Mouse (Mus musculus) embryonic facial prominence, embryonic 12.5 days (tissue): ENCODE measurements around the gene Col8a2. TPM values are rescaled to one million over a fixed set of nuclear protein-coding genes. Genes with fewer than 3 reads are reported as not detected.

Experiments used
- ATAC-seq: fragments of 200-750 bp; cut with Nextera tagmentation; 2 replicates; pipeline ENCODE4 v1.8.0; 2017; ENCODE audit not compliant: insufficient number of reproducible peaks, insufficient read depth, low FRiP score, low TSS enrichment
- H3K27ac ChIP-seq: fragments of 300-500 bp; sonication (generic); 2 replicates; pipeline ENCODE4 v1.5.1; 2016; ENCODE audit warnings: mild to moderate bottlenecking
- H3K27me3 ChIP-seq: fragments of 300-500 bp; sonication (generic); 2 replicates; pipeline ENCODE4 v1.6.1; 2016; ENCODE audit warnings: mild to moderate bottlenecking, moderate library complexity
- H3K36me3 ChIP-seq: fragments of 300-500 bp; sonication (generic); 2 replicates; pipeline ENCODE4 v1.6.1; 2016; ENCODE audit warnings: mild to moderate bottlenecking
- H3K4me1 ChIP-seq: fragments of 300-500 bp; sonication (generic); 2 replicates; pipeline ENCODE4 v1.6.1; 2016
- H3K4me2 ChIP-seq: fragments of 300-500 bp; sonication (generic); replicated peaks from 2 replicates; pipeline ENCODE4 v1.6.1; 2016; ENCODE audit warnings: mild to moderate bottlenecking, moderate library complexity
- H3K4me3 ChIP-seq: fragments of 300-500 bp; sonication (generic); 2 replicates; pipeline ENCODE4 v1.5.1; 2016; ENCODE audit warnings: mild to moderate bottlenecking
- H3K9ac ChIP-seq: fragments of 300-500 bp; sonication (generic); 2 replicates; pipeline ENCODE4 v1.6.1; 2016; ENCODE audit warnings: mild to moderate bottlenecking, moderate library complexity
- H3K9me3 ChIP-seq: fragments of 300-500 bp; sonication (generic); 2 replicates; pipeline ENCODE4 v1.6.1; 2016; ENCODE audit warnings: mild to moderate bottlenecking, moderate library complexity
- WGBS: fragments of 180-500 bp; shearing (Covaris S2); methylation state at CpG from one replicate; pipeline ENCODE4 v1.1.7; 2016; 5-methylcytosine and 5-hydroxymethylcytosine counted together
- polyA plus RNA-seq: library from polyadenylated mRNA; unstranded; fragments of >200 nt; fragmentation: Nextera tagmentation; extraction: Ambion mirVana; gene quantifications from 2 replicates; pipeline ENCODE4 v1.2.1, GENCODE M21; 2016

Col8a2 gene
- polyA plus RNA-seq, 1 experiment from 2014 or later: 47.6 TPM

DNA sequence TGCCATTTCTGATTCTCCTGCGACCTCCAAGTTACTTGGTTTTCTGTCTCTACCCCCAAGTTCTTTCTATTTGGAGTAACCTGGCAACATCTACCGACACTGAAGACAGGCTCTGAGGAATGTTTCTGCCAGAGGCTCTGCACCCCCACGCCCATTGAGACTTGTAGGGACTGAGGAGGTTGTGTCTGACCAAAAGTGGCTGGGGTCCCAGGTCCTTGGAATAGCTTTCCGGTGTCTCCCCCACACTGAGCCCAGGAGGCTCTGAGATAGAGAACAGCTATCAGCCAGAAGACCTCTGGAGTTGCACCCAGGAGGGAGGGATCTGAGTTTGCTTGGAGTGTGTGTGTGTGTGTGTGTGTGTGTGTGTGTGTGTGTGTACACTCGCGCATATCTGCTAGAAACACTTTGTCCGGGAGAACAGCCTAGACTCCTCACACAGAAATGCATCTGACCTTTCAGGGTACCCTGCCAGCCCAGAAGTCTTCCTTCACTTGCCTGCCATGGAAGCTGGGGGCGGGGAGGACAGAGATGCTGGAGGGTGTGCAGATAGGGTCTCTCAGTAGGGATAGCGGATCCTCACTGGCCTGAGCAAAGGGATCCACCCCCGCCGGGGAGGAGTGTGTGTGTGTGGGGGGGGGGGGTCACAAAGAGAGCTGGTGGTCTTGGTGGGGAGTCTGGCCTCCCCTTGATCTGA, 856 bp downstream of the Col8a2 start:
- peaks cover 45% of the 10 kb centered on the region for H3K4me1 ChIP-seq
- peak overlapping the region; percentile 75 for H3K27ac ChIP-seq
- no peak overlapping the region for H3K9ac ChIP-seq
- ATAC-seq: no peak
- H3K9me3 ChIP-seq: no peaks in the 10 kb centered on the region
- peaks cover 50% of the 10 kb centered on the region for H3K27me3 ChIP-seq
- H3K4me2 ChIP-seq: peak overlapping the region; percentile 65
- no peaks in the 10 kb centered on the region for H3K36me3 ChIP-seq
- WGBS: 36% methylated on average over 11 of the region's 11 CpGs
- H3K4me3 ChIP-seq: peak overlapping the region; percentile 50

DNA sequence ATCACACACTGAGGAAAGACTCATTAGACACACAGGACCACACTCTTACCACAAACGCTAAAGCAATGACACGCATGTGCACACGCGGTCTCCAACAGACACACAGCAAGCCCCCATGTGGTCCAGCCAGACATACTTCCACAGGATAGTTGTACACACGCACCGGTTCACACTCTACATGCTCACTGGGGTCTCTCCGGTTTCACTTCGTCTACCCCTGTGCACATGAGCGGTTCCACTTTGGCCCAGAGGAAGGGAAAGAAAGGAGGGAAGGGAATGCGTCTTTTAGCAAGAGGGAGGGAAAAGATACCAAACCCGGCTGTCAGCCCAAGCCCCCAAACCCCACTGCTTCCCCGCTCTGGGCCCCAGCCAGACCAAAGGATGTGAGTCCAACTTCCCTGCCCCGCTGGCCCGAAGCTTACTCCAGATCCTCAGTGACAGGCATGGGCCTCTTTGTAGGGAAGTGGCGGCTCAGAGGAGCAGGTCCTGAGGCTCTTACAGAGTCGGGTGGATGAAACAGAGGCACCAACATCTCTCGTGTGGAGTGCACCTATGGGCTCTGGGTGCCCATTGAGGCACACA, 1.6 kb downstream of the Col8a2 start:
- Histone ChIP-seq H3K27me3 (peaks cover 49% of the 10 kb centered on the region), H3K9ac (no peak overlapping the region), H3K36me3 (no peaks in the 10 kb centered on the region), H3K27ac (peak overlapping the region; percentile 75), H3K4me2 (peak overlapping the region; percentile 65), H3K4me3 (peak overlapping the region; percentile 50), H3K9me3 (no peaks in the 10 kb centered on the region), H3K4me1 (peaks cover 45% of the 10 kb centered on the region)
- WGBS: 31% methylated on average over 17 of the region's 17 CpGs
- no peak for ATAC-seq

DNA sequence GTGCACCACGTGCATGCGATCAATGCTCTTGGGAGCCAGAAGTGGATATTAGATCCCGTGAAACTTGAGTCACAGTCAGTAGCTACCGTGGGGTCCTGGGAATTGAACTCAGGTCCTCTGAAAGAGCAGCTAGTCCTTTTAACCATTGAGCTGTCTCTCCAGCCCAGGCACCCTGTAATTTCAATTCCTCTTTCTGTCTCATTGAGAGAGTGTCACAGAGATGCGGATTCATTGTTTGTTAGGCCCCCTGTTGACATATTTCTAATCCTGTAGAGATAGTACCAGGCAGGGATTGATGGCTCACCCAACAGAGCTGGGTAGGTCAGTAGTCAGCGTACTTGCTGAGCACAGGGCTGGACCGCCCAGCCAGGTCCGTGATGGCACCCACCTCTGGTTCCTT, 3.7 kb downstream of the Col8a2 start:
- no peak overlapping the region for H3K4me3 ChIP-seq
- 69% methylated on average over 8 of the region's 8 CpGs for WGBS
- no peak overlapping the region for H3K9ac ChIP-seq
- H3K4me2 ChIP-seq: no peak overlapping the region
- no peak overlapping the region for H3K27ac ChIP-seq
- ATAC-seq: no peak
- H3K9me3 ChIP-seq: no peaks in the 10 kb centered on the region
- peaks cover 45% of the 10 kb centered on the region for H3K4me1 ChIP-seq
- no peaks in the 10 kb centered on the region for H3K36me3 ChIP-seq
- H3K27me3 ChIP-seq: peaks cover 40% of the 10 kb centered on the region

DNA sequence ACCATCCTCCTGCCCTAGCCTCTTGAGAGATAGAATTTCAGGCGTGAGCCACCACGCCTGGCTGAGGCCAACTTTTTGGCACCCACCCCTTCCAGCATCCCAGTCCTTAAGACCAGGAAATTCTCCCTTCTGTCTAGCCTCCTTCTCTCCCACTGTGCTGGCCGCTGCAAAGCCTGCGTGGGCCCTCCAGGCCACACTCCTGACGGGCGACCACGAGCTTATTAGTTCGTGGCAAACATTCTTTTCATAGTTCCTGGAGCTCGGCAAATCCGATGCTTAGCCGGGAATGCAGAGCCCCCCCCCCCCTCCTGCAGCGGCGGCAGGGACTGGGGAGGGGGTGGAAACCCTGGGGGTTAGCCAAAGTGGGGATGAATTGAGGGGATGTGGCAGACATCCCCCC, 4.6 kb downstream of the Col8a2 start:
- Histone ChIP-seq H3K4me1 (peaks cover 44% of the 10 kb centered on the region), H3K9me3 (no peaks in the 10 kb centered on the region), H3K27me3 (peaks cover 34% of the 10 kb centered on the region), H3K36me3 (no peaks in the 10 kb centered on the region), H3K4me2 (peak overlapping the region; percentile 18), H3K4me3 (0 out of 2 replicates have a peak overlapping the region, but pooled peaks have one; percentile 8), H3K9ac (peak overlapping the region; percentile 7; the same call in 1 of the 2 replicates), H3K27ac (peak overlapping the region; percentile 79)
- ATAC-seq: no peak
- 14% methylated on average over 13 of the region's 13 CpGs for WGBS

DNA sequence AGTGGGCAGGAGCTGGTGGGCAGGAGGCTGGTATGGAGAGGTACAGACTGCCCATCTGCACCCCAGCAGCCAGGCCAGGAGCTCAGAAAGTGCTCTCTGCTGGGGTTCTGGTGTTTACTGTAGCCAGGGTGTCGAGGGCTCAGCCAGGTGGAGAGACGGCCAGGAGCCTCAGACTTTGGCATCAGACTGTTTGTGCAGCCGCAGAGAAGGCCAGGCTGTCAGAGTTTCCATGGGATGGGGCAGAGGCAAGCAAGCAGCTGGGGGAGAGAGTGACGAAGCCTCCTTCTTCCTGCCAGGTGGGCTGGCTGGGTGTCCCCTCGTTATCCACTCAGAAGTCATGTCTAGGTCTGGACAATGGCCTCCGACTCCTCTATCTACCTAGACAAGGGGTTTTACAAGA, 8.6 kb downstream of the Col8a2 start:
- H3K27me3 ChIP-seq: peaks cover 18% of the 10 kb centered on the region; the same call in 1 of the 2 replicates
- H3K4me1 ChIP-seq: peaks cover 35% of the 10 kb centered on the region
- no peak for ATAC-seq
- WGBS: 71% methylated on average over 6 of the region's 6 CpGs
- H3K36me3 ChIP-seq: no peaks in the 10 kb centered on the region
- H3K4me3 ChIP-seq: no peak overlapping the region
- H3K4me2 ChIP-seq: no peak overlapping the region
- no peak overlapping the region for H3K9ac ChIP-seq
- H3K9me3 ChIP-seq: no peaks in the 10 kb centered on the region
- no peak overlapping the region for H3K27ac ChIP-seq

DNA sequence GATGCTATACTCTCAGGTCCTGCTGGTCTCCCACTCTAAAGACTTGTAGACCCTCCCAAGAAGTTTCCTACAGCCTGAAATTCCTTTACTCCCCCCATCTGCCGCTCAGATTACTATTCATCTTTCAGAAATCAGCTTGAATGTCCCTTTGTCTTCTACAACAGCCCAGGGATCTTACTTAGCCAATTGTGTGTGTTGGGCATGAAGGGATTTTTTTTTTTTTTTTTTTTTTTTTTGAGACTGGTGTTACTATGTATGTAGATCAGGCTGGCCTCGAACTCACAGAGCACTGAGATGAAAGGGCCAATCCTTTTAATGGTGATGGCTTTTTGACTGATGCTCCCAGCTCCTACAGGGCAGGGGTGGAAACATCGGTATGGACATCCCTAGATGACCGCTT, 9.3 kb downstream of the Col8a2 start:
- Histone ChIP-seq H3K36me3 (no peaks in the 10 kb centered on the region), H3K4me2 (no peak overlapping the region; the same call in 1 of the 2 replicates), H3K9ac (no peak overlapping the region), H3K9me3 (no peaks in the 10 kb centered on the region), H3K4me3 (no peak overlapping the region), H3K4me1 (peaks cover 35% of the 10 kb centered on the region), H3K27ac (no peak overlapping the region), H3K27me3 (peaks cover 20% of the 10 kb centered on the region; the same call in 1 of the 2 replicates)
- 40% methylated on average over 4 of the region's 4 CpGs for WGBS
- no peak for ATAC-seq

DNA sequence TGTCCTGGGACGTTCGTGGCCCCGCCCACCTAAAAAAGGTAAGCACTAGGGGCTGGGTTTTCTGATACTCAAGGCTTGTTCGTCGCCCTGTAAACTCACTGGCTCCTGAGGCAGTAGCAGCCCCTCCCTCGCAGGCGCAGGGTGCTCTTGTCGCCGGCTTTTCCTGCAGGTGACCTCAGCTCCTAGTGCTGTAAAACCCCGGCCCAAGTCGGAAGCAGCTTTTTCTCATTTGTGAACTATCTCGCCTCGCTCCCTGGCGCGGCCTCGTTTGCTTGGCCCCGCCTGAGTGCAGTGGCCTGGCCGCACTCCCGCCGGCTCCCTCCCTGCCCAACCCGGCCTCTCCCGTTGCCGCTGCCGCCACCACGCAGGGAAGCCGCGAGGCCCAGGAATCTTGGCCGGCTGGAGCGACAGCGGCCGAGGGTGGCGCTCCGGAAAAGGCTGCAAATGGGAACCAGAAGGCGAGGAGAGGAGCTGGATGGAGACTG, 10.1 kb downstream of the Col8a2 start:
- no peak for ATAC-seq
- WGBS: under 1% methylated on average over 33 of the region's 34 CpGs
- Histone ChIP-seq H3K27me3 (peaks cover 20% of the 10 kb centered on the region; the same call in 1 of the 2 replicates), H3K36me3 (no peaks in the 10 kb centered on the region), H3K9ac (peak overlapping the region; percentile 48), H3K9me3 (no peaks in the 10 kb centered on the region), H3K4me2 (peak overlapping the region; percentile 62), H3K4me3 (peak overlapping the region; percentile 24), H3K27ac (peak overlapping the region; percentile 77), H3K4me1 (peaks cover 35% of the 10 kb centered on the region)

DNA sequence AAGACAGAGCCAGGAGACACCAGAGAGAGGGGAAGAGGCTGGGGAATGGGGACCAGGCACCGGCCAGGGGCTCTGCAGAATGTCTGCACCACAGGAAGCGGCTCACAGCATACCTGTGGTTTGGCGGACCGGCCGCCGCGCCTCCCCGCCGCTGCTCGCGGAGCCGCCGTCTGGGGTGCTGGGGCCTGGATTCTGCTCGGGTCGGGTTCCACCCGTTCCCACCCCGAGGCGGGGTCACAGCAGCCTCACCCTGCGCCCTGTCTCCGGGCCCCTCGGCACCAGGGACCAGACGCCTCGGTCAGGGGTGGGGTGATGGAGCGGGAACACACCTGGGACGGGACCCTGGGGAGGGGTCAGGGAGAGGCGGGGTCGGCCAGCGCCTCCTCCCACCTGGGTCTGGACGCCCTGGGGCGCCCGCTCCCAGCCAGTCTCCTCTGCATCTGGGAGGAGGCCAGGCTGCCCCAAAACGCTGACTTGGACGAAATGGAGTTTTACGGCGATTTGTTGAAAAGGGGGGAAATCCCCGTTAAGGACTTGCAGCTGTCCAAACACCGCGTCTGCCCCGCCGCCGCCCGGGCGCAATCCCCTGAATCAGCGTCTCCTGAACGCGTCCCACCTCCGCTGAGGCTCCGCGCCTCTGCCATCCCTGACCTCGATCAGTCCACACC, 14.5 kb downstream of the Col8a2 start:
- Histone ChIP-seq H3K27me3 (peaks cover 28% of the 10 kb centered on the region), H3K4me1 (peaks cover 41% of the 10 kb centered on the region), H3K9me3 (no peaks in the 10 kb centered on the region), H3K27ac (peak overlapping the region; percentile 82), H3K36me3 (no peaks in the 10 kb centered on the region), H3K4me3 (peak overlapping the region; percentile 31), H3K9ac (0 out of 2 replicates have a peak overlapping the region, but pooled peaks have one; percentile 37), H3K4me2 (peak overlapping the region; percentile 63)
- WGBS: 1% methylated on average over 48 of the region's 50 CpGs
- ATAC-seq: peak; percentile 54; the same call in 1 of the 2 replicates

DNA sequence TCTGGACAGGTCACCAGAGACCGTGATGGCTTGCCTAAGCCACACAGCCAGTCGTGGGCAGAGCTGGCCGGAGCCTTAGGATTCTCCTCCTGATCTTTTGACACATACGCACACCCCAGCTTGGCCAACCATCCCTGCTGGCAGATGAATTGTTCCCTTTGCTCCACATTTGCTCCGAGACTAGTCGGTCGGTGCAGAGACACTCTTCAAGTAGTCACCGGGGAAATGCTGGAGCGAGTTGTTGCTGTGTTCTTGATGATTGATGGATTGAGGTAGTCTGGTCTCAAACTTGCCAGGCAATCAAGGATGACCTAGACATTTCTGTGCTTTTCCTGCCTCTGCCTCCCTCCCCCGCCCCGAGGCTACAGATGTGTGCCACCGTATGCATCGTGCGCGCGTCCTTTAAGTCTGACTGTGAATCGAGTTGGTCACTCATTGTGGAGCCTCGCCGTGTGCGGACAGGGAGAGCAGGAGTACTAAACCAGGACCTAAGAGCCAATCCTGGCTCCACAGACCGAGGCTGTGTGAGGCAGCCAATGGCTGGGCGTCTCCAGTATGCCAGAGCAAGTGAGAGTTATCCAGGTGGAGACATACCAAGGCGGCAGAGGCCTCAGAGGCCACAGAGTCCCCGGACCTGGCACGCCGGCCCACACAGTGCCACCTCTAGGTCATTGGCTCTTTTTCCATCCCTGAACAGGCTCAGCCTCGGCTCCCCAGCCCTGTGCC, 15.2 kb downstream of the Col8a2 start:
- peaks cover 24% of the 10 kb centered on the region for H3K27me3 ChIP-seq
- ATAC-seq: no peak

DNA sequence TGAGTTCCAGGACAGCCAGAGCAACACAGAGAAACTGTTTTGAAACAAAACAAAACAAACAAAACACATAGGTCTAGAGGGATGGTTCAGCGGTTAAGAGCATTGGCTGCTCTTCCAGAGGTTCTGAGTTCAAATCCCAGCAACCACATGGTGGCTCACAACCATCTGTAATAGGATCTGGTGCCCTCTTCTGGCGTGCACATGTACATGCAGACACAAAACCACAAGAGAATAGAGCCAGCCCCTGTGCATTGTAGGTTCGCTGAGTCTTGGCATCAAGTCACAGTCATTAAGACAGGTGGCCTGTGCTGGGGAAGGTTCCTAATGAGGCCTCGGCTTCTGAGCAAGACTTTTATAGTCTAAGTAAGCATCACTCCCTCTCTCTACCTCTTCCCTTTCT, 17.3 kb downstream of the Col8a2 start:
- Histone ChIP-seq H3K36me3 (no peaks in the 10 kb centered on the region), H3K9me3 (no peaks in the 10 kb centered on the region), H3K27ac (no peak overlapping the region), H3K4me1 (peaks cover 33% of the 10 kb centered on the region), H3K4me3 (no peak overlapping the region), H3K4me2 (no peak overlapping the region), H3K27me3 (peaks cover 15% of the 10 kb centered on the region), H3K9ac (no peak overlapping the region)
- no peak for ATAC-seq
- WGBS: 60% methylated on average over 4 of the region's 4 CpGs

More for the DNA sequence above, 15.2 kb downstream of the Col8a2 start:
- H3K4me2 ChIP-seq: peak overlapping the region; percentile 63
- H3K36me3 ChIP-seq: no peaks in the 10 kb centered on the region
- no peaks in the 10 kb centered on the region for H3K9me3 ChIP-seq
- no peak overlapping the region for H3K9ac ChIP-seq
- H3K4me3 ChIP-seq: peak overlapping the region; percentile 31
- 3% methylated on average over 27 of the region's 27 CpGs for WGBS
- H3K27ac ChIP-seq: peak overlapping the region; percentile 82
- peaks cover 38% of the 10 kb centered on the region for H3K4me1 ChIP-seq

DNA sequence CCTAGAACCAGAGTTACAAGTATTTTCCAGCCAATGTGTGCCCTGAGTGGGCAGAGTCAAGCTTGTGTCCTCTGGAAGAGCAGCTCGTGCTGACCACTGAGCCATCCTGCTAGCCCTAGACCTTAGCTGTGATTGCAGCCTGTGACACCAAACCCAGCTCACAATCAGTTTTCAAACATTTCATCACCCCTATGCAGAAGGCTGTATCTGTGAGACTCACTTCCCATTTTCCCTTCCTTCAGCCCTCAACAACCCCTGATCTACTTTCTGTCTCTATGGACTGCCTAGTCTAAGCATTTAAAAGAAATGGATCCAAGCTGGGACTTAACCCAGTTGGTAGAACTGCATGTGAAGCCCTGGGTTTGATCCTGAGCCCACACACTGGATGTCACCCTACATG, 18.8 kb downstream of the Col8a2 start:
- Histone ChIP-seq H3K4me1 (peaks cover 28% of the 10 kb centered on the region), H3K4me3 (no peak overlapping the region), H3K36me3 (no peaks in the 10 kb centered on the region), H3K27me3 (peaks cover 9% of the 10 kb centered on the region), H3K9ac (no peak overlapping the region), H3K4me2 (no peak overlapping the region), H3K9me3 (no peaks in the 10 kb centered on the region), H3K27ac (no peak overlapping the region)
- no peak for ATAC-seq
- WGBS: 89% methylated on average over 1 of the region's 1 CpGs
